8 mouse cellular contexts compared by ENCODE assay signal in genomic region chr5:100166591-100167491, GRCm38 (mm10). TPM values are rescaled to one million over a fixed set of nuclear protein-coding genes. Genes with fewer than 3 reads are reported as not detected.
A peak's percentile ranks its signal among the peaks of the same experiment; 100 is the strongest.
DNase-seq lines count a peak whose midpoint lies in the region; ATAC-seq and TF ChIP-seq lines count a peak whose summit lies in the region.

No protein-coding gene starts in this region.

- H3K4me1 ChIP-seq in forebrain, embryonic 11.5 days (replicated peaks; ENCODE audit: control insufficient read depth, insufficient read depth, low read length): no peaks in the 10 kb centered on the region
- 0 out of 2 replicates have a peak, but pooled peaks cover 2% of the 10 kb centered on the region for H3K4me1 ChIP-seq in forebrain, embryonic 12.5 days
- H3K4me1 ChIP-seq in midbrain, embryonic 10.5 days: peaks cover under 1% of the 10 kb centered on the region; the same call in 1 of the 2 replicates
- no peaks in the 10 kb centered on the region for H3K4me1 ChIP-seq in midbrain, embryonic 16.5 days (ENCODE audit: control insufficient read depth, insufficient read depth, low read length)
- no peaks in the 10 kb centered on the region for H3K4me1 ChIP-seq in embryonic fibroblast, embryonic 13.5 days (ENCODE audit: control insufficient read depth, insufficient read depth, low read length)
- H3K4me1 ChIP-seq in lung, postnatal 0 days (ENCODE audit: insufficient read depth, low read depth, low read length): no peaks in the 10 kb centered on the region
- H3K4me1 ChIP-seq in stomach, postnatal 0 days (replicated peaks; ENCODE audit: control insufficient read depth, insufficient read depth): no peaks in the 10 kb centered on the region

- no peak overlapping the region for H3K9ac ChIP-seq in forebrain, embryonic 11.5 days (ENCODE audit: low read length)
- H3K9ac ChIP-seq in forebrain, embryonic 12.5 days: no peak overlapping the region
- no peak overlapping the region for H3K9ac ChIP-seq in midbrain, embryonic 16.5 days (ENCODE audit: low read depth, low read length)
- H3K9ac ChIP-seq in lung, postnatal 0 days (replicated peaks; ENCODE audit: low read depth): no peak overlapping the region
- no peak overlapping the region for H3K9ac ChIP-seq in stomach, postnatal 0 days (ENCODE audit: low read length)

- no peaks in the 10 kb centered on the region for H3K27me3 ChIP-seq in forebrain, embryonic 11.5 days (ENCODE audit: control insufficient read depth, insufficient read depth, low read length)
- H3K27me3 ChIP-seq in forebrain, embryonic 12.5 days: peaks cover 6% of the 10 kb centered on the region
- peaks cover 16% of the 10 kb centered on the region for H3K27me3 ChIP-seq in midbrain, embryonic 10.5 days (ENCODE audit: low read depth, poor library complexity, severe bottlenecking)
- H3K27me3 ChIP-seq in midbrain, embryonic 16.5 days (ENCODE audit: control insufficient read depth, insufficient read depth, low read depth, low read length): no peaks in the 10 kb centered on the region
- no peaks in the 10 kb centered on the region for H3K27me3 ChIP-seq in lung, postnatal 0 days (replicated peaks; ENCODE audit: insufficient read depth, low read length)
- H3K27me3 ChIP-seq in stomach, postnatal 0 days (ENCODE audit: control insufficient read depth, insufficient read depth, low read length): no peaks in the 10 kb centered on the region

- no peaks in the 10 kb centered on the region for H3K9me3 ChIP-seq in forebrain, embryonic 11.5 days (ENCODE audit: control insufficient read depth, low read length)
- H3K9me3 ChIP-seq in forebrain, embryonic 12.5 days: no peaks in the 10 kb centered on the region
- H3K9me3 ChIP-seq in midbrain, embryonic 10.5 days (replicated peaks): no peaks in the 10 kb centered on the region
- H3K9me3 ChIP-seq in midbrain, embryonic 16.5 days (replicated peaks; ENCODE audit: control insufficient read depth, low read length, poor library complexity, severe bottlenecking): no peaks in the 10 kb centered on the region
- no peaks in the 10 kb centered on the region for H3K9me3 ChIP-seq in lung, postnatal 0 days (ENCODE audit: low read length)
- H3K9me3 ChIP-seq in stomach, postnatal 0 days (ENCODE audit: control insufficient read depth, low read length): no peaks in the 10 kb centered on the region

- no peak for ATAC-seq in forebrain, embryonic 11.5 days (replicated peaks; ENCODE audit: low FRiP score)
- ATAC-seq in forebrain, embryonic 12.5 days (ENCODE audit: low FRiP score): no peak
- ATAC-seq in midbrain, embryonic 16.5 days: no peak
- ATAC-seq in lung, postnatal 0 days: no peak
- ATAC-seq in stomach, postnatal 0 days (ENCODE audit: low FRiP score, low TSS enrichment): no peak

- H3K4me3 ChIP-seq in forebrain, embryonic 11.5 days (ENCODE audit: low read depth, low read length): no peak overlapping the region
- H3K4me3 ChIP-seq in forebrain, embryonic 12.5 days (replicated peaks): no peak overlapping the region
- H3K4me3 ChIP-seq in midbrain, embryonic 10.5 days: no peak overlapping the region
- no peak overlapping the region for H3K4me3 ChIP-seq in midbrain, embryonic 16.5 days (ENCODE audit: low read depth, low read length)
- no peak overlapping the region for H3K4me3 ChIP-seq in embryonic fibroblast, embryonic 13.5 days (ENCODE audit: insufficient read depth, low read length)
- no peak overlapping the region for H3K4me3 ChIP-seq in lung, postnatal 0 days (ENCODE audit: low read depth, low read length)
- H3K4me3 ChIP-seq in stomach, postnatal 0 days (ENCODE audit: low read depth, low read length): no peak overlapping the region

- WGBS in forebrain, embryonic 11.5 days: 51% methylated on average over 14 of the region's 14 CpGs
- WGBS in forebrain, embryonic 12.5 days: 50% methylated on average over 14 of the region's 14 CpGs
- 53% methylated on average over 14 of the region's 14 CpGs for WGBS in midbrain, embryonic 10.5 days
- WGBS in midbrain, embryonic 16.5 days: 51% methylated on average over 14 of the region's 14 CpGs
- WGBS in lung, postnatal 0 days: 53% methylated on average over 14 of the region's 14 CpGs
- 52% methylated on average over 14 of the region's 14 CpGs for WGBS in stomach, postnatal 0 days

- H3K4me2 ChIP-seq in forebrain, embryonic 11.5 days (ENCODE audit: low read depth, low read length, severe bottlenecking): no peak overlapping the region
- no peak overlapping the region for H3K4me2 ChIP-seq in forebrain, embryonic 12.5 days
- no peak overlapping the region for H3K4me2 ChIP-seq in midbrain, embryonic 16.5 days (ENCODE audit: low read length)
- H3K4me2 ChIP-seq in lung, postnatal 0 days (replicated peaks; ENCODE audit: low read depth, low read length): no peak overlapping the region
- H3K4me2 ChIP-seq in stomach, postnatal 0 days (replicated peaks; ENCODE audit: low read depth): no peak overlapping the region

- TF ChIP-seq CTCF in embryonic fibroblast, embryonic 13.5 days (IDR thresholded peaks at IDR 0.05; ENCODE audit: borderline replicate concordance, insufficient read depth, low read length): 0 out of 2 replicates have a peak, but pooled peaks have one; percentile 26
- TF ChIP-seq CTCF in lung, postnatal 0 days (IDR thresholded peaks at IDR 0.05): peak; percentile 70
- peak; percentile 75 for TF ChIP-seq CTCF in stomach, postnatal 0 days (IDR thresholded peaks at IDR 0.05; ENCODE audit: low read depth)

- TF ChIP-seq POLR2A in embryonic fibroblast, embryonic 13.5 days (IDR thresholded peaks at IDR 0.05; ENCODE audit: low read depth, low read length): no peak

- peak; percentile 82 for DNase-seq in forebrain, embryonic 11.5 days (ENCODE audit: low spot score)
- DNase-seq in midbrain, embryonic 10.5 days (ENCODE audit: low spot score): peak; percentile 54
- DNase-seq in adrenal gland, postnatal 4 days (ENCODE audit: low spot score in 2 of 2): peak; percentile 22 to 35
- peak; percentile 45 for DNase-seq in lung, postnatal 0 days (ENCODE audit: low spot score)
- DNase-seq in stomach, postnatal 0 days (ENCODE audit: low spot score): peak; percentile 69

- TF ChIP-seq EP300 in lung, postnatal 0 days (IDR thresholded peaks at IDR 0.05): no peak
- no peak for TF ChIP-seq EP300 in stomach, postnatal 0 days (optimal IDR thresholded peaks at IDR 0.05)

- no peaks in the 10 kb centered on the region for H3K36me3 ChIP-seq in forebrain, embryonic 11.5 days (ENCODE audit: control insufficient read depth, insufficient read depth, low read length)
- no peaks in the 10 kb centered on the region for H3K36me3 ChIP-seq in forebrain, embryonic 12.5 days (replicated peaks)
- H3K36me3 ChIP-seq in midbrain, embryonic 10.5 days: no peaks in the 10 kb centered on the region
- no peaks in the 10 kb centered on the region for H3K36me3 ChIP-seq in midbrain, embryonic 16.5 days (ENCODE audit: control insufficient read depth, insufficient read depth, low read length)
- H3K36me3 ChIP-seq in lung, postnatal 0 days (ENCODE audit: insufficient read depth, low read length): no peaks in the 10 kb centered on the region
- no peaks in the 10 kb centered on the region for H3K36me3 ChIP-seq in stomach, postnatal 0 days (ENCODE audit: control insufficient read depth, insufficient read depth, low read length)

- H3K27ac ChIP-seq in forebrain, embryonic 11.5 days (ENCODE audit: low read depth, low read length): no peak overlapping the region
- H3K27ac ChIP-seq in forebrain, embryonic 12.5 days: no peak overlapping the region
- H3K27ac ChIP-seq in midbrain, embryonic 10.5 days (replicated peaks): no peak overlapping the region
- no peak overlapping the region for H3K27ac ChIP-seq in midbrain, embryonic 16.5 days (ENCODE audit: low read length)
- no peak overlapping the region for H3K27ac ChIP-seq in embryonic fibroblast, embryonic 13.5 days (ENCODE audit: insufficient read depth, low read length)
- no peak overlapping the region for H3K27ac ChIP-seq in lung, postnatal 0 days (ENCODE audit: low read length)
- no peak overlapping the region for H3K27ac ChIP-seq in stomach, postnatal 0 days (replicated peaks)

RNA-seq across cellular contexts. Expression of gene Tmem150c, which starts 7.2 kb away (rescaled TPM):
- 2.4 TPM in 2 replicates for polyA plus RNA-seq in forebrain, embryonic 11.5 days (2014; fragmentation: Nextera tagmentation; extraction: Ambion mirVana)
- polyA plus RNA-seq in forebrain, embryonic 12.5 days (2016; fragmentation: Nextera tagmentation; extraction: Ambion mirVana): 5.8 and 6.3 TPM in 2 replicates
- 3.6 and 3.8 TPM in 2 replicates for polyA plus RNA-seq in midbrain, embryonic 10.5 days (2016; fragmentation: Nextera tagmentation; extraction: Ambion mirVana)
- polyA plus RNA-seq in midbrain, embryonic 16.5 days (2015; fragmentation: Nextera tagmentation; extraction: Ambion mirVana): 51.9 and 60.2 TPM in 2 replicates
- total RNA-seq in adrenal gland, postnatal 4 days (2021): 10 to 100 TPM; 26.9 to 28.7 TPM
- polyA plus RNA-seq in embryonic fibroblast, embryonic 13.5 days (2011; ENCODE audit: insufficient read length, low read depth, missing spikeins): not detected in 2 replicates
- 5.4 and 7.6 TPM in 2 replicates for polyA plus RNA-seq in lung, postnatal 0 days (2015; fragmentation: Nextera tagmentation; extraction: Ambion mirVana)
- 2.4 and 2.5 TPM in 2 replicates for polyA plus RNA-seq in stomach, postnatal 0 days (2015; fragmentation: Nextera tagmentation; extraction: Ambion mirVana)

Comparison
In these comparisons a context has a peak if more than half of its experiments do, and no peak if none do; other contexts are left out.
1. DNase-seq: peak in every context shown above with its lines; median percentile 82 in forebrain, embryonic 11.5 days; 69 in stomach, postnatal 0 days; 54 in midbrain, embryonic 10.5 days; 45 in lung, postnatal 0 days; 28 in adrenal gland, postnatal 4 days.